Mouse (Mus musculus): ENCODE results near the gene Gm28305.

DNA sequence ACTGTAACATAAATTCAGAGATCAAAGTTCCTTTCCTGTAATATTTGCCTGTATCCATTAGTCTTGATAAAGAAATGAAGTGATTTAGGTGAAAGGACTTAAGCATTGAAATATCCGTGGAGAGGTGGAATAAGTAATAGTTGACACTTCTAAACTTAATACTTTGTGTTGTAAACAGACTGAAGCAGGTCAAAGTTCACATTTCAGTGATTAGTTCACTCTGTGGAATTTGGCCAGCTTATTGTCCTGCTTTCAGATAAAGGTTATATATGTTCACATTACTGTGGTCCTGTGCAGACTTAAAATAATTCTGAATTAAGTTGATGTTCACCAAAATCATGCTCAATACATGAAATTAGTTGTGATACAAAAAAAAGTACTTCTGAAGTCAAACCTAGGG, 24.1 kb downstream of the Gm28305 start:
- TF ChIP-seq NELFE (IDR thresholded peaks at IDR 0.05; ENCODE audit: low read depth, low read length) (no peak), EP300 (IDR thresholded peaks at IDR 0.05; ENCODE audit: low read length) (no peak), USF1 (IDR thresholded peaks at IDR 0.05; ENCODE audit: low read depth, low read length) (no peak), CTCF (conservative IDR thresholded peaks at IDR 0.05 in 1 of 2, IDR thresholded peaks at IDR 0.05 in 1 of 2; ENCODE audit: low read depth in 2 of 2, low read length in 2 of 2) (no peak)
